Mouse (Mus musculus): ENCODE measurements around the gene Gm37240.

- TF ChIP-seq POLR2A (IDR thresholded peaks at IDR 0.05; ENCODE audit: borderline replicate concordance, control insufficient read depth, low read depth, low read length): no peak
- no peak for TF ChIP-seq CTCF (IDR thresholded peaks at IDR 0.05; ENCODE audit: control insufficient read depth, insufficient read depth, low read length)
These were observed 1193.4 kb downstream of the Gm37240 start for GRCm38 (mm10) chr3:84693886-84694285.
